Mouse (Mus musculus): ENCODE measurements at regions not wholly inside any gene's neighbourhood (a gene's known extent, or its start where the extent isn't known, plus 50 kb on each side); places are given as distances from the start of the nearest gene placed in this dataset.

GRCm38 (mm10) chr3:150109561-150109960, 1119.2 kb upstream of the Adgrl2 start:
- DNase-seq (ENCODE audit: low spot score in 2 of 2) = no peak

GRCm38 (mm10) chr3:150112231-150112630, 1121.9 kb upstream of the Adgrl2 start:
- DNase-seq (ENCODE audit: low spot score in 2 of 2) = no peak

GRCm38 (mm10) chr3:150119866-150120265, 1129.5 kb upstream of the Adgrl2 start:
- DNase-seq (ENCODE audit: low spot score in 2 of 2) = no peak

GRCm38 (mm10) chr3:150146635-150147034, 1156.3 kb upstream of the Adgrl2 start:
- DNase-seq (ENCODE audit: low spot score in 2 of 2) = no peak

- no peak for DNase-seq (ENCODE audit: low spot score in 2 of 2)
These were observed 1160.9 kb upstream of the Adgrl2 start for GRCm38 (mm10) chr3:150151152-150151822.

- no peak for DNase-seq (ENCODE audit: low spot score in 2 of 2)
These were observed 1161.4 kb upstream of the Adgrl2 start for GRCm38 (mm10) chr3:150151823-150152158.

GRCm38 (mm10) chr3:150152893-150153292, 1162.5 kb upstream of the Adgrl2 start:
- DNase-seq (ENCODE audit: low spot score in 2 of 2) = no peak

- DNase-seq (ENCODE audit: low spot score in 2 of 2) = no peak
These were observed 1195.5 kb upstream of the Adgrl2 start for GRCm38 (mm10) chr3:150185807-150186206.

- no peak for DNase-seq (ENCODE audit: low spot score in 2 of 2)
These were observed 1202.8 kb upstream of the Adgrl2 start for GRCm38 (mm10) chr3:150193132-150193531.

GRCm38 (mm10) chr3:150198492-150198891, 1208.1 kb upstream of the Adgrl2 start:
- no peak for DNase-seq (ENCODE audit: low spot score in 2 of 2)

- DNase-seq (ENCODE audit: low spot score in 2 of 2) = no peak
These were observed 1215.5 kb upstream of the Adgrl2 start for GRCm38 (mm10) chr3:150205902-150206301.

GRCm38 (mm10) chr3:150233279-150233678, 1204.4 kb upstream of the Adgrl4 start:
- DNase-seq (ENCODE audit: low spot score in 2 of 2) = no peak

GRCm38 (mm10) chr3:150236946-150237600, 1200.6 kb upstream of the Adgrl4 start:
- DNase-seq (ENCODE audit: low spot score in 2 of 2) = no peak

- DNase-seq (ENCODE audit: low spot score in 2 of 2) = no peak
These were observed 1162.6 kb upstream of the Adgrl4 start for GRCm38 (mm10) chr3:150275038-150275437.

- DNase-seq (ENCODE audit: low spot score in 2 of 2) = no peak
These were observed 1141.5 kb upstream of the Adgrl4 start for GRCm38 (mm10) chr3:150296057-150296710.

GRCm38 (mm10) chr3:150328811-150329210, 1108.9 kb upstream of the Adgrl4 start:
- no peak for DNase-seq (ENCODE audit: low spot score in 2 of 2)

GRCm38 (mm10) chr3:150352139-150352725, 1085.5 kb upstream of the Adgrl4 start:
- no peak for DNase-seq (ENCODE audit: low spot score in 2 of 2)

- no peak for DNase-seq (ENCODE audit: low spot score in 2 of 2)
These were observed 1071.9 kb upstream of the Adgrl4 start for GRCm38 (mm10) chr3:150365766-150366165.

GRCm38 (mm10) chr3:150384996-150385627, 1052.6 kb upstream of the Adgrl4 start:
- peak in 1 of 2 experiments; percentile 4 for DNase-seq (ENCODE audit: low spot score in 2 of 2)

GRCm38 (mm10) chr3:150401694-150402301, 1035.9 kb upstream of the Adgrl4 start:
- no peak for DNase-seq (ENCODE audit: low spot score in 2 of 2)

GRCm38 (mm10) chr3:150406086-150406485, 1031.6 kb upstream of the Adgrl4 start:
- DNase-seq (ENCODE audit: low spot score in 2 of 2) = no peak

GRCm38 (mm10) chr3:150415277-150415676, 1022.4 kb upstream of the Adgrl4 start:
- DNase-seq (ENCODE audit: low spot score in 2 of 2) = no peak

All from heart, adult 9 months (tissue).